Mouse (Mus musculus): ENCODE measurements around the gene Itgae.

DNA sequence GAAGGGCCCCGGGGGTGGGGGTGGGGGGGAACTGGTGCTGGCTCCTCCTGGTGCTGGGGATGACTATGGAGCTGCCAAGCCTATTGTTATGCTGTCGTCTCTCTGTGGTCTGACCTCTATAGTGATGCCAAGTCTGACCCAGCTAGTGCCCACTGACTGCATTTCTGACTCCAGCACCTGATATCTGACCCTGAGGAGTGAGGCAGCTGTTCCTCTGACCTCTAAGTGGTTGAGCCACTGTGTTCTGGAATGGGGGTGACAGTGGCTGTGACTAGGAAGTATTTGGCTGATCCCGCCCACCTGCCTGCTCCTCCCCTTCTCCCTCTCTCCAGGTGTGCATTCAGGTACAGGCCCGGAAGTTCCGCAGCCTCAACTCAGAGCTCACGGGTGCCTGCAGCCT is 21.0 kb downstream of the Itgae start:
- TF ChIP-seq TAL1 (IDR thresholded peaks at IDR 0.05; ENCODE audit: low read length) (no peak), GATA1 (IDR thresholded peaks at IDR 0.05; ENCODE audit: low read length) (no peak)
